In the genomic region with DNA sequence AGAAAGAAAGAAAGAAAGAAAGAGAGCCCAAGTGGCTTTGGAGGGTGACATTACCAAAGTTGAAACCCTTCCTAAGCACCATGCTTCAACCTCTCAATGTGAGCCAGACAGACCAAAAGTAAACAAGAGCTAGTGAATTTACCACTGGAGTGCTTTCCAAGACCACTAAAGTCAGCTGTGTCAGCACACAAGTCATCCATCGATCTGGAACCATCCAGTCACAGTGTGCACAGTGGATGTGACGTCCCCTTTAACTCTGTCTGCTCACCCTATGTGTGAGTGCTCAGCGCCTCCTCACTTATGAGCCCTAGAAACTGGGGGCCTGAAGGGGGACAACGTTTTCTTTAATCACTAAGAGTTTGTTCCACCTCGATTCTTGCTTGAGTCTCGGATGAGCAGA, we compare ENCODE assay signal across 18 mouse cellular contexts. TPM values are rescaled to one million over a fixed set of nuclear protein-coding genes. Genes with fewer than 3 reads are reported as not detected.
DNase-seq lines count a peak whose midpoint lies in the region; ATAC-seq lines count a peak whose summit lies in the region.
"Had no signal": no experiment of that assay in that cellular context is flagged by ENCODE, and none has a peak within 500 bp of the region (broad histone marks: within the 10 kb centered on the region; RNA-seq: fewer than 3 reads in every experiment).

No protein-coding gene starts in this region.

- DNase-seq in kidney, postnatal 4 days, result no peak
- DNase-seq in lung, postnatal 4 days, result no peak
- peak; percentile 47 for DNase-seq in lung, postnatal 36 days
- no peak for DNase-seq in gastrocnemius, adult 18-20 months (ENCODE audit: low spot score)
- DNase-seq: adrenal gland, adult 2 months; adrenal gland, postnatal 25 days; cerebellum, adult 18-20 months; cerebellum, adult 9-11 months; cerebellum, postnatal 36 days; forebrain, postnatal 0 days; gastrocnemius, adult 2 months; gastrocnemius, postnatal 25 days had no signal

- H3K4me1 ChIP-seq in kidney, embryonic 16.5 days (ENCODE audit: insufficient read depth, low read length), result peaks cover 46% of the 10 kb centered on the region
- H3K4me1 ChIP-seq in lung, embryonic 15.5 days, result peaks cover 32% of the 10 kb centered on the region
- H3K4me1 ChIP-seq: embryonic facial prominence, embryonic 13.5 days; forebrain, embryonic 12.5 days; hindbrain, embryonic 10.5 days had no signal

- H3K9me3 ChIP-seq in kidney, embryonic 16.5 days (ENCODE audit: low read length), result no peaks in the 10 kb centered on the region
- no peaks in the 10 kb centered on the region for H3K9me3 ChIP-seq in lung, embryonic 15.5 days
- H3K9me3 ChIP-seq: embryonic facial prominence, embryonic 13.5 days; forebrain, embryonic 12.5 days; heart, embryonic 12.5 days; hindbrain, embryonic 10.5 days had no signal

- peak; percentile 72 for ATAC-seq in kidney, embryonic 16.5 days (ENCODE audit: low FRiP score, low TSS enrichment)
- ATAC-seq in lung, embryonic 15.5 days (ENCODE audit: borderline replicate concordance, extremely low read depth, low FRiP score, low TSS enrichment), result peak; percentile 57; the same call in 1 of the 2 replicates
- ATAC-seq: forebrain, postnatal 0 days had no signal

- H3K4me2 ChIP-seq in kidney, embryonic 16.5 days (replicated peaks; ENCODE audit: low read depth, low read length), result no peak overlapping the region
- no peak overlapping the region for H3K4me2 ChIP-seq in lung, embryonic 15.5 days
- H3K4me2 ChIP-seq: embryonic facial prominence, embryonic 13.5 days; forebrain, embryonic 12.5 days; heart, embryonic 12.5 days had no signal

- WGBS in kidney, embryonic 16.5 days, result 37% methylated on average over 6 of the region's 6 CpGs
- 38% methylated on average over 6 of the region's 6 CpGs for WGBS in lung, embryonic 15.5 days

- H3K27ac ChIP-seq in kidney, embryonic 16.5 days (ENCODE audit: low read length), result peak overlapping the region; percentile 61
- no peak overlapping the region for H3K27ac ChIP-seq in lung, embryonic 15.5 days
- H3K27ac ChIP-seq: embryonic facial prominence, embryonic 13.5 days; forebrain, embryonic 12.5 days; gastrocnemius, adult 2 months; hindbrain, embryonic 10.5 days had no signal

- H3K4me3 ChIP-seq in kidney, embryonic 16.5 days (ENCODE audit: low read length), result no peak overlapping the region
- no peak overlapping the region for H3K4me3 ChIP-seq in lung, embryonic 15.5 days
- H3K4me3 ChIP-seq: embryonic facial prominence, embryonic 13.5 days; forebrain, embryonic 12.5 days; gastrocnemius, adult 2 months; heart, embryonic 12.5 days; hindbrain, embryonic 10.5 days had no signal

- no peaks in the 10 kb centered on the region for H3K27me3 ChIP-seq in kidney, embryonic 16.5 days (ENCODE audit: insufficient read depth, low read length)
- H3K27me3 ChIP-seq in lung, embryonic 15.5 days, result no peaks in the 10 kb centered on the region
- H3K27me3 ChIP-seq: embryonic facial prominence, embryonic 13.5 days; forebrain, embryonic 12.5 days had no signal

- H3K36me3 ChIP-seq in kidney, embryonic 16.5 days (ENCODE audit: insufficient read depth, low read length), result no peaks in the 10 kb centered on the region
- H3K36me3 ChIP-seq in lung, embryonic 15.5 days, result no peaks in the 10 kb centered on the region
- H3K36me3 ChIP-seq: embryonic facial prominence, embryonic 13.5 days; forebrain, embryonic 12.5 days; heart, embryonic 12.5 days; hindbrain, embryonic 10.5 days had no signal

- no peak overlapping the region for H3K9ac ChIP-seq in kidney, embryonic 16.5 days (replicated peaks; ENCODE audit: low read length)
- H3K9ac ChIP-seq in lung, embryonic 15.5 days, result no peak overlapping the region
- H3K9ac ChIP-seq: embryonic facial prominence, embryonic 13.5 days; forebrain, embryonic 12.5 days; forebrain, postnatal 0 days; heart, embryonic 12.5 days had no signal

RNA-seq across cellular contexts. Expression of gene 0610040J01Rik, which starts 7.4 kb away (rescaled TPM):
- 63.1 and 66.3 TPM in 2 replicates for polyA plus RNA-seq in kidney, embryonic 16.5 days (2015; fragmentation: Nextera tagmentation; extraction: Ambion mirVana)
- polyA plus RNA-seq in lung, embryonic 15.5 days (2015; fragmentation: Nextera tagmentation; extraction: Ambion mirVana), result 25.7 and 28.9 TPM in 2 replicates
- total RNA-seq in gastrocnemius, adult 18-20 months (2021), result 10 to 100 TPM; 11.9 to 15.4 TPM
